8 mouse cellular contexts compared by ENCODE assay signal in genomic region chr7:16729563-16729962, GRCm38 (mm10). TPM values are rescaled to one million over a fixed set of nuclear protein-coding genes. Genes with fewer than 3 reads are reported as not detected.
DNase-seq lines count a peak whose midpoint lies in the region; ATAC-seq and TF ChIP-seq lines count a peak whose summit lies in the region.
"Not testable (repeated sequence)": the region's sequence is repeated elsewhere in the genome, so short reads cannot be mapped to it uniquely, and the experiment has no call there.

No protein-coding gene starts in this region.

- DNase-seq in embryo, embryonic 10 days (ENCODE audit: low spot score), result peak; percentile 80
- DNase-seq in kidney, postnatal 0 days (ENCODE audit: low spot score), result peak; percentile 60
- DNase-seq in liver, embryonic 13.5 days, result peak; percentile 29
- DNase-seq in midbrain, embryonic 10.5 days (ENCODE audit: low spot score), result peak; percentile 27

- H3K4me2 ChIP-seq in hindbrain, embryonic 13.5 days, result peak overlapping the region; percentile 27
- peak overlapping the region; percentile 23 for H3K4me2 ChIP-seq in kidney, postnatal 0 days (ENCODE audit: low read length)
- peak overlapping the region; percentile 36; the same call in 1 of the 2 replicates for H3K4me2 ChIP-seq in liver, embryonic 13.5 days
- H3K4me2 ChIP-seq in stomach, embryonic 14.5 days (replicated peaks; ENCODE audit: low read depth, low read length), result peak overlapping the region; percentile 16; the same call in 1 of the 2 replicates

- 10% methylated on average over 7 of the region's 7 CpGs for WGBS in hindbrain, embryonic 13.5 days
- WGBS in kidney, postnatal 0 days, result 2% methylated on average over 7 of the region's 7 CpGs
- 2% methylated on average over 7 of the region's 7 CpGs for WGBS in liver, embryonic 13.5 days (ENCODE audit: insufficient replicate concordance)
- 7% methylated on average over 7 of the region's 7 CpGs for WGBS in midbrain, embryonic 10.5 days
- WGBS in stomach, embryonic 14.5 days, result 3% methylated on average over 7 of the region's 7 CpGs

- peak overlapping the region; percentile 57; the same call in 1 of the 2 replicates for H3K4me3 ChIP-seq in E14TG2a.4 (replicated peaks; ENCODE audit: low read length)
- H3K4me3 ChIP-seq in hindbrain, embryonic 13.5 days; kidney, postnatal 0 days (replicated peaks; ENCODE audit: low read depth, low read length); stomach, embryonic 14.5 days (ENCODE audit: low read depth, low read length): not testable (repeated sequence)
- 0 out of 2 replicates have a peak overlapping the region, but pooled peaks have one; percentile 10 for H3K4me3 ChIP-seq in liver, embryonic 13.5 days (replicated peaks)
- 0 out of 2 replicates have a peak overlapping the region, but pooled peaks have one; percentile 9 for H3K4me3 ChIP-seq in midbrain, embryonic 10.5 days

- not testable (repeated sequence) for H3K9me3 ChIP-seq in E14TG2a.4 (ENCODE audit: low read length); hindbrain, embryonic 13.5 days; kidney, postnatal 0 days (replicated peaks; ENCODE audit: low read length); liver, embryonic 13.5 days (replicated peaks); midbrain, embryonic 10.5 days (replicated peaks); stomach, embryonic 14.5 days (ENCODE audit: control insufficient read depth, low read depth, low read length)

- not testable (repeated sequence) for H3K36me3 ChIP-seq in E14TG2a.4 (ENCODE audit: insufficient read depth, low read length); hindbrain, embryonic 13.5 days; kidney, postnatal 0 days (ENCODE audit: insufficient read depth, low read length); liver, embryonic 13.5 days; midbrain, embryonic 10.5 days; stomach, embryonic 14.5 days (ENCODE audit: control insufficient read depth, insufficient read depth, low read length)

- not testable (repeated sequence) for TF ChIP-seq CTCF in E14TG2a.4 (conservative IDR thresholded peaks at IDR 0.05; ENCODE audit: low read length); kidney, postnatal 0 days (IDR thresholded peaks at IDR 0.05; ENCODE audit: low read depth)

- H3K4me1 ChIP-seq in E14TG2a.4 (replicated peaks; ENCODE audit: low read depth, low read length), result peaks cover 32% of the 10 kb centered on the region
- H3K4me1 ChIP-seq in hindbrain, embryonic 13.5 days (replicated peaks), result peaks cover 12% of the 10 kb centered on the region
- H3K4me1 ChIP-seq in kidney, postnatal 0 days (replicated peaks; ENCODE audit: insufficient read depth, low read length); stomach, embryonic 14.5 days (ENCODE audit: control insufficient read depth, insufficient read depth, low read length): not testable (repeated sequence)
- peaks cover 17% of the 10 kb centered on the region for H3K4me1 ChIP-seq in liver, embryonic 13.5 days (replicated peaks)
- peaks cover 14% of the 10 kb centered on the region for H3K4me1 ChIP-seq in midbrain, embryonic 10.5 days

- H3K27me3 ChIP-seq in E14TG2a.4 (ENCODE audit: insufficient read depth, low read length); hindbrain, embryonic 13.5 days; kidney, postnatal 0 days (ENCODE audit: insufficient read depth, low read length); liver, embryonic 13.5 days; midbrain, embryonic 10.5 days (ENCODE audit: low read depth, poor library complexity, severe bottlenecking); stomach, embryonic 14.5 days (ENCODE audit: control insufficient read depth, insufficient read depth, low read length): not testable (repeated sequence)

- ATAC-seq in frontal cortex, adult (ENCODE audit: low TSS enrichment), result peak; percentile 44; the same call in 1 of the 2 replicates
- ATAC-seq in hindbrain, embryonic 13.5 days (ENCODE audit: low FRiP score), result peak; percentile 30; the same call in 1 of the 2 replicates
- peak; percentile 46 for ATAC-seq in kidney, postnatal 0 days (replicated peaks; ENCODE audit: low FRiP score, low read depth)
- peak; percentile 51; the same call in 1 of the 2 replicates for ATAC-seq in liver, embryonic 13.5 days (ENCODE audit: low read depth)
- ATAC-seq in stomach, embryonic 14.5 days (ENCODE audit: insufficient number of reproducible peaks, insufficient read depth, low FRiP score, low read depth), result peak; percentile 62; the same call in 1 of the 2 replicates

- H3K9ac ChIP-seq in hindbrain, embryonic 13.5 days, result peak overlapping the region; percentile 29; the same call in 1 of the 2 replicates
- H3K9ac ChIP-seq in kidney, postnatal 0 days (ENCODE audit: low read depth, low read length); liver, embryonic 13.5 days; stomach, embryonic 14.5 days (replicated peaks; ENCODE audit: low read depth, low read length): not testable (repeated sequence)

- H3K27ac ChIP-seq in hindbrain, embryonic 13.5 days; kidney, postnatal 0 days; liver, embryonic 13.5 days; stomach, embryonic 14.5 days (ENCODE audit: low read length): not testable (repeated sequence)
- peak overlapping the region; percentile 52; the same call in 1 of the 2 replicates for H3K27ac ChIP-seq in midbrain, embryonic 10.5 days (replicated peaks)

RNA-seq across cellular contexts. Expression of gene Ceacam9, which starts 7.8 kb away (rescaled TPM):
- polyA plus RNA-seq in hindbrain, embryonic 13.5 days (2015; fragmentation: Nextera tagmentation; extraction: Ambion mirVana), result not detected in 2 replicates
- polyA plus RNA-seq in kidney, postnatal 0 days (2015; fragmentation: Nextera tagmentation; extraction: Ambion mirVana), result not detected in 2 replicates
- polyA plus RNA-seq in liver, embryonic 13.5 days (2015; fragmentation: Nextera tagmentation; extraction: Ambion mirVana), result not detected in 2 replicates
- not detected in 2 replicates for polyA plus RNA-seq in midbrain, embryonic 10.5 days (2016; fragmentation: Nextera tagmentation; extraction: Ambion mirVana)
- polyA plus RNA-seq in stomach, embryonic 14.5 days (2014; fragmentation: Nextera tagmentation; extraction: Ambion mirVana), result not detected in 2 replicates

RNA-seq across cellular contexts. Expression of gene Ap2s1, which starts 8.6 kb away (rescaled TPM):
- 381 and 383 TPM in 2 replicates for polyA plus RNA-seq in hindbrain, embryonic 13.5 days (2015; fragmentation: Nextera tagmentation; extraction: Ambion mirVana)
- polyA plus RNA-seq in kidney, postnatal 0 days (2015; fragmentation: Nextera tagmentation; extraction: Ambion mirVana), result 262 and 263 TPM in 2 replicates
- 195 and 202 TPM in 2 replicates for polyA plus RNA-seq in liver, embryonic 13.5 days (2015; fragmentation: Nextera tagmentation; extraction: Ambion mirVana)
- 278 and 281 TPM in 2 replicates for polyA plus RNA-seq in midbrain, embryonic 10.5 days (2016; fragmentation: Nextera tagmentation; extraction: Ambion mirVana)
- 274 and 282 TPM in 2 replicates for polyA plus RNA-seq in stomach, embryonic 14.5 days (2014; fragmentation: Nextera tagmentation; extraction: Ambion mirVana)

RNA-seq across cellular contexts. Expression of gene Slc1a5, which starts 51.6 kb away (rescaled TPM):
- 8.6 and 8.7 TPM in 2 replicates for polyA plus RNA-seq in hindbrain, embryonic 13.5 days (2015; fragmentation: Nextera tagmentation; extraction: Ambion mirVana)
- 49.0 and 55.8 TPM in 2 replicates for polyA plus RNA-seq in kidney, postnatal 0 days (2015; fragmentation: Nextera tagmentation; extraction: Ambion mirVana)
- 92.3 and 93.0 TPM in 2 replicates for polyA plus RNA-seq in liver, embryonic 13.5 days (2015; fragmentation: Nextera tagmentation; extraction: Ambion mirVana)
- 40.1 and 40.4 TPM in 2 replicates for polyA plus RNA-seq in midbrain, embryonic 10.5 days (2016; fragmentation: Nextera tagmentation; extraction: Ambion mirVana)
- polyA plus RNA-seq in stomach, embryonic 14.5 days (2014; fragmentation: Nextera tagmentation; extraction: Ambion mirVana), result 36.7 and 39.0 TPM in 2 replicates

RNA-seq across cellular contexts. Expression of gene Ceacam15, which starts 54.1 kb away (rescaled TPM):
- polyA plus RNA-seq in hindbrain, embryonic 13.5 days (2015; fragmentation: Nextera tagmentation; extraction: Ambion mirVana), result not detected in 2 replicates
- polyA plus RNA-seq in kidney, postnatal 0 days (2015; fragmentation: Nextera tagmentation; extraction: Ambion mirVana), result not detected in 2 replicates
- not detected in 2 replicates for polyA plus RNA-seq in liver, embryonic 13.5 days (2015; fragmentation: Nextera tagmentation; extraction: Ambion mirVana)
- polyA plus RNA-seq in midbrain, embryonic 10.5 days (2016; fragmentation: Nextera tagmentation; extraction: Ambion mirVana), result 0.10 TPM in 1 of 2 replicates, not detected in the other
- polyA plus RNA-seq in stomach, embryonic 14.5 days (2014; fragmentation: Nextera tagmentation; extraction: Ambion mirVana), result not detected in 2 replicates

Comparison
In these comparisons a context has a peak if more than half of its experiments do, and no peak if none do; other contexts are left out.
1. DNase-seq: peak in every context shown above with its lines; median percentile 80 in embryo, embryonic 10 days; 60 in kidney, postnatal 0 days; 29 in liver, embryonic 13.5 days; 27 in midbrain, embryonic 10.5 days.